Mouse (Mus musculus) T-helper 1 cell (primary cell): ENCODE results near the gene Adam17.

Experiments
- in situ Hi-C: fragments of 300-600 bp; cut with MboI, MseI; formaldehyde crosslinking; loops from one replicate; pipeline ENCODE4 v1.15.1; 2025; ENCODE audit warnings: high pct_unique_total_duplicates

Gene Adam17

GRCm38 (mm10) chr12:21315923-21316868 lies 57.2 kb downstream of the Adam17 start, which contains the start of gene Iah1:
Iah1 (plus strand) TSS chr12:21316389.
- in situ Hi-C loops = no loop called here

- in situ Hi-C loops = no loop called here
Measured at GRCm38 (mm10) chr12:21312201-21312600, 61.2 kb downstream of the Adam17 start.

- in situ Hi-C loops = no loop called here
Measured at GRCm38 (mm10) chr12:21306721-21307120, 66.7 kb downstream of the Adam17 start.

DNA sequence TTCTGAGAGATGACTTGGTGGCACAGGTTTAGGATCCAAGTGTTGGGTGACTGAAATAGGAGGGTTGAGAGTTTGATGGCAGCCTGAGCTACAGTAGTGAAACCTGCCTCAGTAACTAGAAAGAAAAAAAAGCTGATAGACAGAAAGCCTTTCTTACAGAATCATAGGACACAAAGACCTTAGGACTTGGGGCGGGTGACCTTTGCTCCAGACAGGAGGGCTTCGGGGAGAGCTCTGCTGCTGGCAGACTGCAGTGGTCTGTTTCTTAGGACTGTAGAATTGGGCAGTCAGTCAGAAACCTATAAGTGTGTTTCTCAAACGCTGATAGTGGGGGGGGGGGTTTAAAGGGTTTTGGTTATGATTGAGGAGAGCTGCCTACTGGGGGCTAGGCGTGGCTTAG lies 67.7 kb downstream of the Adam17 start:
- in situ Hi-C loops = no loop called here

- in situ Hi-C loops = no loop called here
Measured at GRCm38 (mm10) chr12:21302361-21302783, 71.1 kb downstream of the Adam17 start.

- in situ Hi-C loops = no loop called here
Measured at GRCm38 (mm10) chr12:21301932-21302331, 71.5 kb downstream of the Adam17 start.

DNA sequence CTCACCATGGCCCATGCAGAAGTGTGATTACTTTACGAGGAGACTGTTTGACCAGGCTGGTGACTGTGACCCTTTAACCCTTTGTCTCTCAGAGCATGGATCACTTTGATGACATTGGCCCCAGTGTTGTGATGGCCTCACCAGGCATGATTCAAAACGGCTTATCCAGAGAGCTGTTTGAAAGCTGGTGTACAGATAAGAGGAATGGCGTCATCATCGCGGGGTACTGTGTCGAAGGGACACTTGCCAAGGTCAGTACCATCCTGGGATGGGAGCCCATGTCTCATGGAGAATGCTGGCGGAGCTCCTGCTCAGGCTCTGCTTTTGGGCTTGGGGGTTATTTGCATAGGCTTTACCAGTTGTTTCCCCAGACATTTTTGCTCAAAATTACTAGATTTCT lies 72.1 kb downstream of the Adam17 start:
- in situ Hi-C loops = no loop called here

- in situ Hi-C loops = no loop called here
Measured at GRCm38 (mm10) chr12:21298856-21299255, 74.6 kb downstream of the Adam17 start.

- in situ Hi-C loops = loop anchor here (10.0 kb wide), 1 partner anchor 175 kb away; no protein-coding TSS in a partner anchor
Measured at GRCm38 (mm10) chr12:21289651-21290050, 83.8 kb downstream of the Adam17 start.

DNA sequence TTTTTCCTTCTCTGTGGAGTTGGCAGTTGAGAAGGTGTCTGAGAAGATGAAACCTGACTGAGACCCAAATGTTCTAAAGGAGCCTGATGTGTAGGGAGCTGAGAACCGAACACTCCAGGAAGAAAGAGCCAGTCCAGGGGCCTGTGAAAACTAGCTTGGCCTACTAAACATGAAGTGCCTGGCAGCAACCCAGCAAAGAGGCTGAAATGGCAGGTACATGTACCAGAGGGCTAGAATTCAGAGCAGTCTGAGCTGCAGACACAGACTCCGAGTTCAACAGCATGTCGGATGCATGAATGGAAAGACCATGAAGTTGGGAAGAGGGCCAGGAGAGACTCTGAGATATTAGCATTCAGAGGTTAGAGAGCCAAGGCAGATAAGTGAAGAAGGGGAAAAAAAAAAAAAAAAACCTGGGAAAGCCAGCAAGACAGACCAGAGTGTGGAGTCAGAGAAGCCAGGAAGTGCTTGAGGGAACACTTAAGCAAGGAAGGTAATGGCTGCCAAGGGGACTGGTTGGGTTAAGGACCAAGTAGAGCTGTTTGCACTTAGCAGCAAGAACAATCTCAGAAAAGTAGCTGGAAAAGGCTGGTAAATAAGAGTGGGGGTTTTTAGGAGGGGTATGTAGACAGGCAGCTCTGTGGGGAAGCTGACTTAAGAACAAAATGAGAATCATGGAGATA lies 84.6 kb downstream of the Adam17 start:
- in situ Hi-C loops = loop anchor here (10.0 kb wide), 1 partner anchor 174 kb away; no protein-coding TSS in a partner anchor

DNA sequence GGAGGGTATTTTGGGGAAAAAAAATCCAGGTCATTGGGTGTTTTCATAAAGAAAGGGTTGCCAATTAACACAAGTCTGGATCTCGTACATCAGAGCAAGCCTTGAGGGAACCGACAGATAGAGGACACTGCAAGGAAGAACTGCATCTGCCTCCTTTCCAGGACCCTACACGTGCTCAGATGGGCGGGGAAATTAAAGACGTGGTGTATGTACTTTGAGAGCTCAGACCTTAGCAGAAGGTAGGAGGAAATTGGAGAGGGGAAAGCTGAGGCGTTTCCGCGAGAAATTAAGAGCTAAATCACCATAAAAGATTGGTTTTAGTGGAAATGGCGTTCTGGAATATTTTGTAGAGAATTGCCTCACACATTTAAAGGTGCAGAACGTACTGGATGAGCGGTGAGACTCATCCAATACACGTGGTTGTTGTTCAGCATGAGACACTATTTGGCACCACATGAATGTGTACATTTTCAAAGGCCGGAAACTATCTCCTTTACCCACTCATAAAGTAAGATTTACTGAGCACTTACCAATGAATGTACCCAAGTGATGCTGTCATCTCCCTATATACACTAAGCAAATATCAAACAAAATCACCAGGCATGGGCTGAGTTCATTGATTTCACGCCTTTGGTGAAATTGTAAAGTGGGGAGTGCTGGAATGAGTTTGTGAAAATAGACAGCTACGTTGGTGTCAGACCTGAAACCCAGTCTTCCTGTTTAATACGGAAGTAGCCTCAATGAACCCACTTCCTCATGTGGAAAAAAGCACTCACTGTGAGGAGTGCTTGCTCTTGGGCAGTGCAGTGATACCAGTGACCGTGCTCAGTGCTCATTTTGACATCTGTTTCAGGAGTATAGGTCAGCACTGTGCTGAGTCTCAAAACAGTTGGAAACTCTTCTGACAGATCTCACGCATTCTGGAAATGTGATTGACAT lies 86.5 kb downstream of the Adam17 start:
- in situ Hi-C loops = loop anchor here (10.0 kb wide), 1 partner anchor 172 kb away; no protein-coding TSS in a partner anchor

GRCm38 (mm10) chr12:21286243-21286622 lies 87.2 kb downstream of the Adam17 start, which contains the start of gene Itgb1bp1:
Itgb1bp1 (minus strand) TSS chr12:21286284.
- in situ Hi-C loops = loop anchor here (10.0 kb wide), 1 partner anchor 171 kb away; no protein-coding TSS in a partner anchor

DNA sequence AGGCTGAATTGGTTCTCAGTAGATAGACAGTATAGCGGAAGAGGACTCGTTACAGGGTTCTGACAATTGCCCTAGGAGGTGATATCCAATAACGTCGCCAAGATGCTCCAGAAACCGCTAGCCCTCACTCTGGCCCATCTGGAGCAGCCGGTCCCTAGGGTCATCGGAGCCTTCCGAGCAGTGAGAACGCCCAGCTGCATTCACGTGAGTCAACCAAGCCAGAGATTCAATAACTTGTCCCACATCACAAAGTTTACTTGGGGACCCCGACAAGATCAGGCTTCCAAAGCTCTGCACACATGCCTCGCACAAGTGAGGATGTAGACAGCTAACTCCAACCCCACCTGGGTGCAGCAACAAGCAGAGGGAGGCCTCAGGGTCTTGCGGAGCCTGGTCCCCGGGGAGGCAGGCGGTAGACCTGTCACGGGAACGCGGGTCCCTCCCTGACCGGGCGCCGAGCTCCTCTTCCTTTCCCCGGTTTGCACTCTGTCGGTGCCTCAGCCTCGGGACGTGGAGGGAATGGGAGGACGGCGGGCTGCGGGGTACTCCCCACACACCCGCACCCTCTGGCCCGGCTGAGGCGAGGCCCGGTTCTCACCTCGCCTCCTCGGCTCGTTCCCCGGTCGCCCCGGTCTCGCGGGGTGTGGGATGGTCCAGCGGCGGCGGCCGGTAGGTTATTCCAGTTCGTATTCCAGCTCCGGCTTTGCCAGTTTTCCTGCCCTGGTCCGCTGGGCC lies 87.8 kb downstream of the Adam17 start:
- in situ Hi-C loops = loop anchor here (10.0 kb wide), 1 partner anchor 171 kb away; no protein-coding TSS in a partner anchor

GRCm38 (mm10) chr12:21284761-21285441 lies 88.5 kb downstream of the Adam17 start, which contains the start of gene Cpsf3:
Cpsf3 (plus strand) TSS chr12:21285391.
- in situ Hi-C loops = loop anchor here (10.0 kb wide), 1 partner anchor 170 kb away; no protein-coding TSS in a partner anchor

DNA sequence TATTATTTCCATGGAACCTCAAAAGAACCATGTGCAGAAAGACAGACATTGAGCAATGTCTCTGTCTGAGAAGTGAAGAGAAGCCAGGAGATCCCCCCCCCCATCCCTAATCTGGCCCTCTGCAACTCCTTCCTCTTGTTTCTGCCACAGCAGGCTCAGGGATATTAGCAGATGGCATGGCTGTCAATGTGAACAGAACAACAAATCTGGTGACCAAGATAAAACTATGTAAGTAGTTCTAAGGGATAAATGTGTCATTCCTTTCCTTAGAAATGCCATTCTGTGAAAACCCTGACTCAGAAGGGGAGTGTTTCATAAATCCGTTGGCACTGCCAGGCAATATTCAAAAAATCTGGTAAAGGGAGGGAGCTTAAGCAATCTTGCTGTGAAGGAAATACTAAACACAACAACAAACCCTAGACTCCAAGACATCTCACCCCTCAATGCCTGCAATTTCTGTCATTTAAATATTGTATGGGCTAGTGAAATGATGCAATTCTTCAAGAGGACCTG lies 96.0 kb downstream of the Adam17 start:
- in situ Hi-C loops = loop anchor here (5.0 to 10.0 kb wide), 2 partner anchors 203 to 350 kb away; no protein-coding TSS in a partner anchor

DNA sequence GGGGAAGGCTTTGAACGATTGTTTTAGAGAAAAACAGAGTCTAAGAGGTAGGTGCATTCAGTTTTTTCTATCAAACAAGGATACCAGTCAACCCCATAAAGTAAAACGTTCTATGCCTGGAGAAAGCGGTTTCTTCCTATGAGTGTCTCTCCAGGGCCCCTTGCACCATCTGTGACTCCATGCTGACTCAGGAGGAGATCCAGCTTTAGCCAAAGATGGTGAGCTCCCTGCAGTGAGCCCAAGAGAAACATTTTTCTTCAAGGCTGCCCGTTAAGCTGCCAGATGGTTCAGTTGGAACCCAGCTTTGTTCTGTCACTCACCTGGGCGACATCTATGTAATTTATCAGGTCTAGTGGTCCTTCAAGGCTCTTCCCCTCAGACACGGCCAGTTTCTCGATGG lies 99.0 kb downstream of the Adam17 start:
- in situ Hi-C loops = loop anchor here (10.0 to 25.0 kb wide), 2 partner anchors 200 to 338 kb away; no protein-coding TSS in a partner anchor
